Mouse (Mus musculus): ENCODE data around the gene H60b.
"Not testable (repeated sequence)": the region's sequence is repeated elsewhere in the genome, so short reads cannot be mapped to it uniquely, and the experiment has no call there.

H60b gene

GRCm38 (mm10) chr10:22274445-22275057, 116.2 kb downstream of the H60b start:
- no peak for DNase-seq

- DNase-seq, result not testable (repeated sequence)
These were observed 120.1 kb downstream of the H60b start for GRCm38 (mm10) chr10:22278468-22278867.

- no peak for DNase-seq
These were observed 124.4 kb downstream of the H60b start for GRCm38 (mm10) chr10:22282816-22283215.

DNA sequence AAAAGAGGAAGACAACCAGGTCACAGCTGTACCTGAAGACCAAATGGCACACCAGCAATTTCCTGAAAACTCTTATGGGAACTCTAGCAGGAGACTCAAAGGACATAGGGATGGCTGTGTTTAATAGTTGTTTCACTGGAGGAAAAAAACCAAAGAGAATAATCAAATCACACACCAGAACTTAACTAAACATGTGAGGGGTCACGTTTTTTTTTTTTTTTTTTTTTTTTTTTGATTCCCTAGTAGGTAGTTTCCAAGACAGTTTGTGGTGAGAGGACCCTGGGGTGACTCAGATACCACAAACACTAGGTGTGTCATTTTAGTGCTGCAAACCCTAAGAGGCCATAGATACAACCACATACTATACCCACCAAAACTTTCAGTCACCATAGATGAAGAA, 137.3 kb downstream of the H60b start:
- no peak for DNase-seq

DNA sequence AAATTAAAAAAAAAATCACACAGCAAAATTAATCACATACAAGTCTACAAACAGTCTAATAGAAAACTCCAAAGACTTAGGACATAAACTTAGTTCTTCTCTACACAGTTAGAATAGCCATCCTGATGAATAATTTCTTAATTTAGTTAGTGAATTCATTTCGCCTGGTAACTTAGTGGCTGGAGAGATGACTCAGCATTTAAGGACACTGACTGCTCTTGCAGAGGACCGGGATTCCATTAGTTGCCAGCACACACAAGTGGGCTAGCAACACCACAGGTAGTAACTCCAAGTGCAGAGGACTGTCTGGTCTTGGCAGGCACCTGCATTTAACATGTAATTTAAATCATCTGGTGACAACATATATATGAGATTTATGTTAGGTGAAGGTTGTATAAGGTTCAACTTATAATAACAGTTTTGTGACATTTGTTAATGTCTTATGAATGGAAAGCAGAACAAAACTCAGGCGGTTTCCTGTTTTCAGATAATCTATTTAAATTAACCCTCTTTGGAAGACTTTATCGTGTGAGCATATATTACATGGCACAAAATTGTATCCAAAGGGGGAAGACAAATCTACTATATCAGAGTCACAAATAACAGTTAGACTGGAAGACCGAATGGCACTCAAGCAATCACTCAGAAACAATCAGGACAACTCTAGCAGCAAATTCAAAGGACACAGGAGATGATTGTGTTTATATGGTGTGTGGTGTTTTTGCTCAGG, 138.8 kb downstream of the H60b start:
- no peak for DNase-seq

DNA sequence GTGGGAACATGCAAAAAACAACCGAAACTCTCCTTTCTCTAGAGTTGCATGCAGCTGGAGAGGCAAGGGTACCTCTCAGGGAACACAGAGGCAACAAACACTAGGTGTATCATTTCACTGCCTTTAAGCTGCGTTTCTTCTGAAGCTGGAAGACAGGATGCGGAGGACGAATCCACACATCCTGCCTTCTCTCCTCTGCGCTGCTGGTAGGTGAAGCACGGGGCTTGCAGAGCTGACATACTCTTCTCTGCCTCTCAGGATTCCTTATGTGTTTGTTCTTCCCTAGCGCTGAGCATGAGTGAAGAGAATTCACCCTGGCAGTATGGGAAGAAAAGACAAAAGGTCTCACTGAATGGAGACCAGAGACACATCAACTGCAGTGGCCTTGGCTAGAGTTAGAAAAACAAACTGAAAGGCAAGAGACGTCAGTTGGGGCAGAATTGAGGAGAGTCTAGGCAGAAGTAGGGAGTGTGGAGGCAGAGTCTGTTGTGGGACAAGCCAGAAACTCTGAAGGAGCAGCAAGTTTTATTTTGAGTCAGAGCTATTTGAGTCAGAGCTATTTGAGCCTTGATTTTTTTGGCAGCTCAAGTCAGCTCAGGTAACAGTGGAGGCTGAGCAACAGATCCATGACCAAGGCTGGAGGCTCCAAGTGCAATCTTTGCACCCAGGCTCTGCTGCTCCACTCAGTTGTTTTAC, 139.5 kb downstream of the H60b start:
- DNase-seq, result no peak

GRCm38 (mm10) chr10:22299324-22299723, 140.9 kb downstream of the H60b start:
- no peak for DNase-seq

DNA sequence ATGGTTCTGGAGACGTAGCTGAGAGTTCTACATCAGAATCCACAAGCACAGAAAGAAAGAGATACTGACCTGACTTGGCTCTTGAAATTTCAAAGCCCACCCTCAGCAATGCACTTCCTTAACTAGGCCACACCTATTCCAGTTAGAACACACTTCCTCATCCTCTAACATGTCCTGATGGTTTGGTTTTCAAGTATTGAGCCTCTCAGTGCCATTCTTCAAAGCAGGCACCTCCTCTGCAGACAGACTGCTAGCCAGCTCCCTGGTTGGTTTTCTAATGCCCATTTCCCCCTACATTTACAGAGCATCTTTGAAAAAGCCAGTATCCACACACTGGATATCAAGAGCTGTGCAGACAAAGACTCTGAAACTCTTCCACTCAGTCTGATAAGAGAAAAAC, 143.3 kb downstream of the H60b start:
- DNase-seq, result no peak

DNA sequence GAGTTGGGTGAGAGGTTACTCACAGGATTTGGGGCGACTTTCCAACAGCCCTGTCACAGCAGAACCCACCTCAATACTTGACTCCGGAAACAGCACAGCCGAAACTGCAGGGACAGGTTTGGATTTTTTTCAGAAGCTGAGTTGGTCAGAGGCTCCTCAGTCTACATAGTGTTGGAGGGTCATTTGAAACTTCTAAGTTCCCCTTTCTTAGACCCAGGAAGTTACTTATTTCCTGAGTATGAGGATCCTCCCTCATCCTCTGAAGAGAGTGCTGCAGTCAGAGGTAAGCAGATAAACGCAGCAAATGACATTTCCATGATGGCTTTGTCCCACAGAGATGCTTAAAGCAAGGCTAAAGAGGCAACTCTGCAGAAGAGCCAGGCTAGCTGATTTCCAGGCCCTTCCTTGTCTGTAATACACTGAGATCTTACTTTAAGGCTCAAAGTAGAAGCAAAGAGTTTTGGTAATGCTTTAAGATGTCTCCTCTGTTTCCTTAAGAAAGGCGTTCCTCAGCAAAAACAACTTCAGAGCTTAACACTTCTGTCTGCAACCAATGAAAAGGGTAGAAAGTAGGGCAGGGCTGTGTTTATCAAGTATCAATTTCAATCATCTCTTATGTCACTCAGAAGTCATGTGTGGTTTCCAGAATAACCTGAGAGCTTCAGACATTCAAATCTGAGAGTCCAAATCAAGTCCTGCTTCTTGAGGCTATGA, 144.1 kb downstream of the H60b start:
- no peak for DNase-seq

- no peak for DNase-seq
These were observed 145.3 kb downstream of the H60b start for GRCm38 (mm10) chr10:22303736-22304135.

GRCm38 (mm10) chr10:22305801-22306200, 147.4 kb downstream of the H60b start:
- no peak for DNase-seq

- no peak for DNase-seq
These were observed 148.1 kb downstream of the H60b start for GRCm38 (mm10) chr10:22306452-22306851.

DNA sequence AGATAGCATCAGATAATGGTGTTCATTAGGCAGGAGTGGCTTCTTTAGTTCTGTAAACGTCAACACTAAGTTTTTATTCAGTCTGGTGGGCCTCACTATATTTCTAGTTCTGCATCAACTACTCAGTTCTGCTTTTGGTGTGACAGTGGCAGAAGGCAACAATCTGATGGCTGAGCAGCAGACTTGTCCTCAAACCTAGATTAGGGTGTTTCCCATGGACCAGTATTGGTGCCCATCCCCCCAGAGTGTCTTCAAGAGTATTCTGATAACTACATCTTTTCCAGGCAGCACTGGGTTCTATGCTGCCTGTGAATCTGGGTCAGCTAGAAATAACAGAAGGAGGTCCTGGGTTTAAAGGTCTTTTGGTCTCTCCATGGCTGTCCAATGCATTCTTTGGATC, 149.8 kb downstream of the H60b start:
- no peak for DNase-seq

DNA sequence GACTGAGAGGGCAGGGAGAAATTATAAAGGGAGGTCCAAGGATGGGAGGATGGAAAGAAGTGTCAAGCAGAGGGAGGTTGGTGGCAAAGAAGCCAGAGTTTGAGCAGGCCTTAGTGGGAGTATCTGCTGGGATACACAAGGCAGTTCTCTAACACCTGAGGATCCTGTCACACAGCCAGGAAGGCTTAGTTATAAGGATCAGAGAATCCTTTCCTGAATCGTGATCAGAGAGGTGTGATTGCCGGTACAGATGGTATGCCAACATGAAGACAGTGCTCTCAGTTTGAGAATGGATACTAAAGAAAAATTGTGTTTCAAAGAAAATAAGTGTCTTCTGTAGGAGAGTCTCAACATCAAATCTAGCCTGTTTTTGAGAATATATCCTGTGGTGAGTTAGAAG, 164.5 kb downstream of the H60b start:
- no peak for DNase-seq

Measured in right cerebral cortex, adult 18-20 months (tissue).